In genomic region chr4:34550748-34551097, GRCm38 (mm10) we compare ENCODE assay signal across 8 mouse cellular contexts. TPM values are rescaled to one million over a fixed set of nuclear protein-coding genes. Genes with fewer than 3 reads are reported as not detected.
DNase-seq lines count a peak whose midpoint lies in the region; ATAC-seq and TF ChIP-seq lines count a peak whose summit lies in the region.

Gene Akirin2 (plus strand): TSS chr4:34550937.

- no peaks in the 10 kb centered on the region for H3K27me3 ChIP-seq in kidney, embryonic 15.5 days
- no peaks in the 10 kb centered on the region for H3K27me3 ChIP-seq in forebrain, embryonic 15.5 days
- no peaks in the 10 kb centered on the region for H3K27me3 ChIP-seq in hindbrain, embryonic 12.5 days
- no peaks in the 10 kb centered on the region for H3K27me3 ChIP-seq in liver, embryonic 11.5 days (replicated peaks; ENCODE audit: control insufficient read depth, insufficient read depth, low read length)

- no peak for DNase-seq in kidney, adult 8-10 months
- no peak for DNase-seq in adrenal gland, adult 2 months
- DNase-seq in liver, embryonic 11.5 days (ENCODE audit: low spot score): no peak
- no peak for DNase-seq in retina, postnatal 1 day

- peak; percentile 71 for ATAC-seq in kidney, embryonic 15.5 days (replicated peaks; ENCODE audit: low FRiP score)
- ATAC-seq in forebrain, embryonic 15.5 days (replicated peaks): no peak
- peak; percentile 86 for ATAC-seq in hindbrain, embryonic 12.5 days (ENCODE audit: low FRiP score)
- peak; percentile 59; the same call in 1 of the 2 replicates for ATAC-seq in liver, embryonic 11.5 days (replicated peaks; ENCODE audit: low FRiP score)

- H3K4me3 ChIP-seq in kidney, embryonic 15.5 days (replicated peaks): peak within 1 kb of the TSS; percentile 97
- H3K4me3 ChIP-seq in forebrain, embryonic 15.5 days: peak within 1 kb of the TSS; percentile 91
- H3K4me3 ChIP-seq in hindbrain, embryonic 12.5 days: peak within 1 kb of the TSS; percentile 99
- peak within 1 kb of the TSS; percentile 89 for H3K4me3 ChIP-seq in liver, embryonic 11.5 days (ENCODE audit: low read depth, low read length)
- peak within 1 kb of the TSS; percentile 82 for H3K4me3 ChIP-seq in olfactory bulb, adult 2 months (ENCODE audit: insufficient read depth, low read depth, low read length)

- no peaks in the 10 kb centered on the region for H3K9me3 ChIP-seq in kidney, embryonic 15.5 days (replicated peaks)
- no peaks in the 10 kb centered on the region for H3K9me3 ChIP-seq in forebrain, embryonic 15.5 days
- no peaks in the 10 kb centered on the region for H3K9me3 ChIP-seq in hindbrain, embryonic 12.5 days (replicated peaks)
- H3K9me3 ChIP-seq in liver, embryonic 11.5 days (ENCODE audit: control insufficient read depth, low read length): no peaks in the 10 kb centered on the region

- H3K36me3 ChIP-seq in kidney, embryonic 15.5 days: peaks cover 6% of the 10 kb centered on the region
- H3K36me3 ChIP-seq in forebrain, embryonic 15.5 days: no peaks in the 10 kb centered on the region
- no peaks in the 10 kb centered on the region for H3K36me3 ChIP-seq in hindbrain, embryonic 12.5 days
- peaks cover 5% of the 10 kb centered on the region for H3K36me3 ChIP-seq in liver, embryonic 11.5 days (ENCODE audit: control insufficient read depth, insufficient read depth, low read length)

- peaks cover 21% of the 10 kb centered on the region for H3K4me1 ChIP-seq in kidney, embryonic 15.5 days
- peaks cover 38% of the 10 kb centered on the region for H3K4me1 ChIP-seq in forebrain, embryonic 15.5 days
- H3K4me1 ChIP-seq in hindbrain, embryonic 12.5 days: peaks cover 27% of the 10 kb centered on the region
- H3K4me1 ChIP-seq in liver, embryonic 11.5 days (replicated peaks; ENCODE audit: control insufficient read depth, insufficient read depth, low read length): peaks cover 6% of the 10 kb centered on the region
- peaks cover 5% of the 10 kb centered on the region; the same call in 1 of the 2 replicates for H3K4me1 ChIP-seq in olfactory bulb, adult 2 months (ENCODE audit: control insufficient read depth, insufficient read depth, low read length)

- under 1% methylated on average over 44 of the region's 53 CpGs for WGBS in kidney, embryonic 15.5 days
- under 1% methylated on average over 53 of the region's 53 CpGs for WGBS in forebrain, embryonic 15.5 days
- WGBS in hindbrain, embryonic 12.5 days: under 1% methylated on average over 51 of the region's 53 CpGs
- under 1% methylated on average over 51 of the region's 53 CpGs for WGBS in liver, embryonic 11.5 days
- under 1% methylated on average over 52 of the region's 53 CpGs for WGBS in olfactory bulb, adult 2 months

- TF ChIP-seq CTCF in olfactory bulb, adult 2 months (IDR thresholded peaks at IDR 0.05; ENCODE audit: insufficient read depth, low read depth, low read length): no peak

- peak within 1 kb of the TSS; percentile 98 for H3K9ac ChIP-seq in kidney, embryonic 15.5 days
- H3K9ac ChIP-seq in forebrain, embryonic 15.5 days (replicated peaks): peak within 1 kb of the TSS; percentile 95
- H3K9ac ChIP-seq in hindbrain, embryonic 12.5 days: peak within 1 kb of the TSS; percentile 99
- peak within 1 kb of the TSS; percentile 92 for H3K9ac ChIP-seq in liver, embryonic 11.5 days (ENCODE audit: low read depth, low read length)

- no peak for TF ChIP-seq POLR2A in olfactory bulb, adult 2 months (IDR thresholded peaks at IDR 0.05; ENCODE audit: insufficient read depth, low read depth, low read length)

- peak within 1 kb of the TSS; percentile 97 for H3K27ac ChIP-seq in kidney, embryonic 15.5 days
- peak within 1 kb of the TSS; percentile 91 for H3K27ac ChIP-seq in forebrain, embryonic 15.5 days (replicated peaks)
- peak within 1 kb of the TSS; percentile 96 for H3K27ac ChIP-seq in hindbrain, embryonic 12.5 days
- peak within 1 kb of the TSS; percentile 87 for H3K27ac ChIP-seq in liver, embryonic 11.5 days (ENCODE audit: low read depth, low read length)
- H3K27ac ChIP-seq in olfactory bulb, adult 2 months (ENCODE audit: insufficient read depth, low read depth, low read length): peak within 1 kb of the TSS; percentile 83

- H3K4me2 ChIP-seq in kidney, embryonic 15.5 days: peak within 1 kb of the TSS; percentile 63
- peak within 1 kb of the TSS; percentile 60 for H3K4me2 ChIP-seq in forebrain, embryonic 15.5 days (replicated peaks)
- H3K4me2 ChIP-seq in hindbrain, embryonic 12.5 days (replicated peaks): peak within 1 kb of the TSS; percentile 73
- peak within 1 kb of the TSS; percentile 88 for H3K4me2 ChIP-seq in liver, embryonic 11.5 days

RNA-seq across cellular contexts. Expression of gene Akirin2, which starts in this region (rescaled TPM):
- polyA plus RNA-seq in kidney, embryonic 15.5 days (2015; fragmentation: Nextera tagmentation; extraction: Ambion mirVana): 59.3 and 65.1 TPM in 2 replicates
- 10 to 100 TPM; 74.8 to 78.0 TPM for total RNA-seq in adrenal gland, adult 2 months (2021)
- 23.5 and 54.9 TPM in 2 replicates for polyA plus RNA-seq in adrenal gland, adult 2 months (2012; rRNA removed)
- polyA plus RNA-seq in forebrain, embryonic 15.5 days (2015; fragmentation: Nextera tagmentation; extraction: Ambion mirVana): 104 and 106 TPM in 2 replicates
- polyA plus RNA-seq in hindbrain, embryonic 12.5 days (2016; fragmentation: Nextera tagmentation; extraction: Ambion mirVana): 139 and 147 TPM in 2 replicates
- polyA plus RNA-seq in liver, embryonic 11.5 days (2014; fragmentation: Nextera tagmentation; extraction: Ambion mirVana): 44.0 and 44.2 TPM in 2 replicates
- polyA plus RNA-seq in olfactory bulb, adult 2 months (2012; ENCODE audit: insufficient read depth, insufficient read length, low replicate concordance, missing spikeins): 334 TPM in 1 of 2 replicates, not detected in the other
